Mouse (Mus musculus) left cerebral cortex, postnatal 25 days (tissue): ENCODE measurements around the gene Mn1. TPM values are rescaled to one million over a fixed set of nuclear protein-coding genes. Genes with fewer than 3 reads are reported as not detected.

Source experiments
- DNase-seq, 2 experiments: peaks; one replicate each; pipeline ENCODE4 v3.0.0; 2022; ENCODE audit warnings: low spot score in 2 of 2, mixed read lengths in 1 of 2
- intact Hi-C: fragments of 180-260 bp; cut with DNase I; formaldehyde crosslinking; loops from one replicate; pipeline ENCODE4 v1.15.1; 2025
- total RNA-seq, 2 experiments: library from RNA; stranded (reverse); gene quantifications; 2 replicates each; pipeline ENCODE4 v1.2.3; 2021

Mn1 gene
- total RNA-seq, 2 experiments from 2014 or later, result 62.8 to 63.4 TPM

GRCm38 (mm10) chr5:111408470-111409105 lies 8.6 kb upstream of the Mn1 start:
- no peak for DNase-seq
- intact Hi-C loops, result no loop called here

- DNase-seq, result peak in 1 of 2 experiments; percentile 35
- intact Hi-C loops, result loop anchor here (2.0 kb wide), 1 partner anchor 801 kb away; no protein-coding TSS in a partner anchor
Measured at GRCm38 (mm10) chr5:111409412-111410044, 7.6 kb upstream of the Mn1 start.

GRCm38 (mm10) chr5:111410665-111411064 lies 6.5 kb upstream of the Mn1 start:
- intact Hi-C loops, result loop anchor here (2.0 kb wide), 1 partner anchor 800 kb away; no protein-coding TSS in a partner anchor
- no peak for DNase-seq

DNA sequence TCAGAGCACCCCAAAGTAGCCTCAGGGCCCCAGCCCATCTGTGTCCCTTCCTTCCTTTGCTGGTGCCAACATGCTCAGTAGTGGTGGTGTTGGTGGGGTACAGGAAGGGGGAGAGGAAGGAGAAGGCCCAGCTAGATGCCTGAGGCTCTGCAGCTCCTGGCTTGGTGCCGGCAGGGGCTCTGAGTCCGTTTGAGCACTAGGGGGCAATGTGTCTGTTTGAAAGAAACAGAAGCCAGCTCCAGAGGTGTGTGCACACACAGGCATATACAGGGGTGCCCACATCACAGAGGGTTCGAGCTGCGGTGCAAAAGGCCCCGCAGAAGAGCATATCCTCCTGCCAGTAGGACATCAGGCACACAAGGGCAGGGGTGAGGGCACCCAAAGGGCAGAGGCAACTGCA lies 3.0 kb upstream of the Mn1 start:
- peak in 1 of 2 experiments; percentile 88 for DNase-seq
- intact Hi-C loops, result loop anchor here (2.0 kb wide), 1 partner anchor 269 kb away; no protein-coding TSS in a partner anchor

GRCm38 (mm10) chr5:111414770-111415249 lies 2.4 kb upstream of the Mn1 start:
- intact Hi-C loops, result loop anchor here (2.0 to 5.0 kb wide), 3 partner anchors 97 to 347 kb away; no protein-coding TSS in a partner anchor
- DNase-seq, result no peak

GRCm38 (mm10) chr5:111415575-111415974 lies 1.6 kb upstream of the Mn1 start:
- no peak for DNase-seq
- intact Hi-C loops, result loop anchor here (2.0 to 5.0 kb wide), 3 partner anchors 97 to 347 kb away; no protein-coding TSS in a partner anchor

DNA sequence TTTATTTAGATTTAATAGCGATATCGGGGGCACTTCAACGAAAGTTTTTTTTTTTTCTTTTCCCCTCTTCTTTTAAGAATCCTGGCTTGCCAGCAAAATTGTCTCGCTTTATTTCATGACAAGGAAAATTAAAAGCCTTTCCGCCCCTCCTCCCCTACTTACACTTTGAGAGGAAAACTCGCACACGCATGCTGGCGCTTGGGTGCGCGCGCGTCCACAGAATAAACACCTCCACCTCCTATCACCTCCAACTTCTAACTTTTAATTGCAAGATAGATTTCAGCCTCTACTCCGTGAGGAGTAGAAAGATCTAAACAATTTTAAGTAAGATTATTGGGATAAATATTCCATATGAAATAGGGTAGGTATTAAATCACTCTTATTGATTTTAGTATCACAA lies 1.1 kb upstream of the Mn1 start:
- intact Hi-C loops, result loop anchor here (5.0 kb wide), 2 partner anchors 96 to 346 kb away; no protein-coding TSS in a partner anchor

GRCm38 (mm10) chr5:111417378-111418131 lies 393 bp downstream of the Mn1 start:
- intact Hi-C loops, result loop anchor here (5.0 kb wide), 2 partner anchors 95 to 345 kb away; no protein-coding TSS in a partner anchor
- no peak for DNase-seq

More for the DNA sequence above, 1.1 kb upstream of the Mn1 start:
- peak in 1 of 2 experiments; percentile 27 for DNase-seq

- intact Hi-C loops, result loop anchor here (5.0 kb wide), 2 partner anchors 94 to 344 kb away; no protein-coding TSS in a partner anchor
- DNase-seq, result peak in 1 of 2 experiments; percentile 50
Measured at GRCm38 (mm10) chr5:111418202-111419120, 1.3 kb downstream of the Mn1 start.

- DNase-seq, result peak in 1 of 2 experiments; percentile 46
Measured at GRCm38 (mm10) chr5:111419121-111419881, 2.1 kb downstream of the Mn1 start.

DNA sequence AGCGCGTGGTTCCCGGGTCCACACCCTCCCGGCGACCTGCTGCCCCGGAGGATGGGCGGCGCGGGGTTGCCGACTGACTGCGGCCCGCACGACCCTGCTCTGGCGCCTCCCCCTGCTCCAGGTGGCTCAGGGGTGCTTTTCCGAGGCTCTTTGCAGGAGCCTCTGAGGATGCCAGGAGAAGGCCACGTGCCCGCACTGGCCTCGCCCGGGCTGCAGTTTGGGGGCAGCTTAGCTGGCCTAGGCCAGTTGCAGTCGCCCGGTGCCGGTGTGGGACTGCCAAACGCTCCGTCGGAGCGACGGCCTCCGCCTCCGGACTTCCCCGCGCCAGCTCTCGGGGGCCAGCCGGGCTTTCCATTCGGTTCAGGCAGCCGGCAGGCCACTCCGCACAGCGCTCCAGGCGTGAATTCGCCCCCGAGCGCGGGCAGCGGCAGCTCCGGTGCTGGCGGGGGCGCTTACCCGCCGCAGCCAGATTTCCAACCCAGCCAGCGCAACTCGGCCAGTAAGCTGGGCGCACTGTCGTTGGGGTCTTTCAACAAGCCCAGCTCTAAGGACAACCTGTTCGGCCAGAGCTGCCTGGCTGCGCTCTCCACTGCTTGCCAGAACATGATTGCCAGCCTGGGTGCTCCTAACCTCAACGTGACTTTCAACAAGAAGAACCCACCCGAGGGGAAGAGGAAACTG lies 3.0 kb downstream of the Mn1 start:
- peak; percentile 50 to 52 for DNase-seq
- intact Hi-C loops, result no loop called here

More at GRCm38 (mm10) chr5:111419121-111419881, 2.1 kb downstream of the Mn1 start:
- intact Hi-C loops, result loop anchor here (5.0 kb wide), 2 partner anchors 93 to 343 kb away; no protein-coding TSS in a partner anchor

GRCm38 (mm10) chr5:111420896-111421295 lies 3.7 kb downstream of the Mn1 start:
- intact Hi-C loops, result no loop called here
- DNase-seq, result peak in 1 of 2 experiments; percentile 37

- intact Hi-C loops, result no loop called here
- DNase-seq, result peak in 1 of 2 experiments; percentile 55
Measured at GRCm38 (mm10) chr5:111421424-111421823, 4.3 kb downstream of the Mn1 start.

- peak; percentile 47 to 70 for DNase-seq
- intact Hi-C loops, result no loop called here
Measured at GRCm38 (mm10) chr5:111422058-111422800, 5.1 kb downstream of the Mn1 start.

GRCm38 (mm10) chr5:111423011-111423410 lies 5.8 kb downstream of the Mn1 start:
- peak in 1 of 2 experiments; percentile 31 for DNase-seq
- intact Hi-C loops, result no loop called here

- intact Hi-C loops, result no loop called here
Measured at GRCm38 (mm10) chr5:111423616-111424015, 6.5 kb downstream of the Mn1 start.

More at GRCm38 (mm10) chr5:111423616-111424015, 6.5 kb downstream of the Mn1 start:
- peak in 1 of 2 experiments; percentile 23 for DNase-seq
